Mouse (Mus musculus) C2C12 (cell line): ENCODE results near the gene Flnb.

Source experiments
- MAX ChIP-seq: IDR thresholded peaks from one replicate; pipeline ENCODE4 v1.6.1; 2011; ENCODE audit warnings: mild to moderate bottlenecking, control low read depth
- USF1 ChIP-seq: IDR thresholded peaks from one replicate; pipeline ENCODE4 v1.6.1; 2011; ENCODE audit warnings: low read depth, mild to moderate bottlenecking, control low read depth, moderate library complexity

DNA sequence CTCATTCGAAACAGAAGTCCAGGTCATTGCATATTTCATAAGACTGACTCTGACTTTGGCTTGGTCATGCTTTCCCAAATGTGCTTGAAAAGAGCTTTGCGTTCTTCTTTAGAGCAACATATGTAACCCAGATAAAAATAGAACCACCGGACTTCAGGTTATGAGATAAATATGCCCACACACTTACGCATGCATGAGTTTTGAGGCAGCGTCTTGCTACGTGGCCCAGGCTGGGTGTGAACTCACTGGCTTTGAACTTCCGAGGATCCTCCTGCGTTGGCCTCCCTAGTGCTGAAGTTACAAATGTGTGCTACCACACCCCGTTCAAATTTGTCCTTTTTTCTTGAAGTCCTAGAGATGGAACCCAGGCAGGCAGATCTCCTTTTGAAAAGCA lies 46.7 kb downstream of the Flnb start:
- TF ChIP-seq MAX (no peak), USF1 (no peak)
